In genomic region chr12:8897140-8897539, GRCm38 (mm10) we compare ENCODE assay signal across 17 mouse cellular contexts. TPM values are rescaled to one million over a fixed set of nuclear protein-coding genes. Genes with fewer than 3 reads are reported as not detected.
A peak's percentile ranks its signal among the peaks of the same experiment; 100 is the strongest.
DNase-seq lines count a peak whose midpoint lies in the region; ATAC-seq and TF ChIP-seq lines count a peak whose summit lies in the region.
"Had no signal": no experiment of that assay in that cellular context is flagged by ENCODE, and none has a peak within 500 bp of the region (broad histone marks: within the 10 kb centered on the region; RNA-seq: fewer than 3 reads in every experiment).

No protein-coding gene starts in this region.

- peak; percentile 55 for ATAC-seq in heart, embryonic 11.5 days (replicated peaks; ENCODE audit: insufficient number of reproducible peaks, low FRiP score, low TSS enrichment)
- ATAC-seq in lung, postnatal 0 days: peak; percentile 23; the same call in 1 of the 2 replicates
- no peak for ATAC-seq in embryonic facial prominence, embryonic 13.5 days (ENCODE audit: insufficient number of reproducible peaks, insufficient read depth, low FRiP score, low TSS enrichment, low read depth)
- ATAC-seq in limb, embryonic 14.5 days (ENCODE audit: low FRiP score, low read depth): 0 out of 2 replicates have a peak, but pooled peaks have one; percentile 36
- ATAC-seq: hindbrain, postnatal 0 days; liver, postnatal 0 days; midbrain, embryonic 15.5 days had no signal

- no peak for TF ChIP-seq CTCF in lung, postnatal 0 days (IDR thresholded peaks at IDR 0.05)

- H3K4me2 ChIP-seq in heart, embryonic 11.5 days: peak overlapping the region; percentile 14; the same call in 1 of the 2 replicates
- no peak overlapping the region for H3K4me2 ChIP-seq in lung, postnatal 0 days (replicated peaks; ENCODE audit: low read depth, low read length)
- no peak overlapping the region for H3K4me2 ChIP-seq in embryonic facial prominence, embryonic 13.5 days
- H3K4me2 ChIP-seq in limb, embryonic 14.5 days (replicated peaks; ENCODE audit: low read depth, low read length, severe bottlenecking): no peak overlapping the region
- H3K4me2 ChIP-seq: midbrain, embryonic 15.5 days had no signal

- TF ChIP-seq EP300 in lung, postnatal 0 days (IDR thresholded peaks at IDR 0.05): no peak

- H3K36me3 ChIP-seq in heart, embryonic 11.5 days (ENCODE audit: control insufficient read depth, insufficient read depth, low read length): no peaks in the 10 kb centered on the region
- H3K36me3 ChIP-seq in lung, postnatal 0 days (ENCODE audit: insufficient read depth, low read length): no peaks in the 10 kb centered on the region
- H3K36me3 ChIP-seq in embryonic facial prominence, embryonic 13.5 days: no peaks in the 10 kb centered on the region
- H3K36me3 ChIP-seq in limb, embryonic 14.5 days (ENCODE audit: control insufficient read depth, insufficient read depth, low read length): no peaks in the 10 kb centered on the region
- H3K36me3 ChIP-seq in midbrain, embryonic 10.5 days: no peaks in the 10 kb centered on the region
- H3K36me3 ChIP-seq: G1E; midbrain, embryonic 15.5 days had no signal

- H3K4me1 ChIP-seq in heart, embryonic 11.5 days (ENCODE audit: control insufficient read depth, insufficient read depth, low read length): peaks cover 27% of the 10 kb centered on the region
- H3K4me1 ChIP-seq in lung, postnatal 0 days (ENCODE audit: insufficient read depth, low read depth, low read length): peaks cover 12% of the 10 kb centered on the region; the same call in 1 of the 2 replicates
- peaks cover 37% of the 10 kb centered on the region for H3K4me1 ChIP-seq in embryonic facial prominence, embryonic 13.5 days
- H3K4me1 ChIP-seq in limb, embryonic 14.5 days (ENCODE audit: control insufficient read depth, insufficient read depth, low read length): peaks cover 25% of the 10 kb centered on the region
- peaks cover 48% of the 10 kb centered on the region for H3K4me1 ChIP-seq in midbrain, embryonic 10.5 days
- H3K4me1 ChIP-seq: midbrain, embryonic 15.5 days had no signal

- 40% methylated on average over 7 of the region's 7 CpGs for WGBS in heart, embryonic 11.5 days (ENCODE audit: insufficient replicate concordance)
- 47% methylated on average over 7 of the region's 7 CpGs for whole genome bisulfite sequencing in lung, postnatal 0 days
- WGBS in embryonic facial prominence, embryonic 13.5 days: 6% methylated on average over 7 of the region's 7 CpGs
- WGBS in limb, embryonic 14.5 days: 6% methylated on average over 7 of the region's 7 CpGs
- 77% methylated on average over 7 of the region's 7 CpGs for WGBS in midbrain, embryonic 10.5 days

- DNase-seq in heart, adult 9 months (ENCODE audit: low spot score in 2 of 2): no peak
- DNase-seq in lung, postnatal 0 days (ENCODE audit: low spot score): no peak
- DNase-seq in lung, postnatal 36 days: no peak
- DNase-seq in limb, embryonic 14.5 days (ENCODE audit: low spot score): peak; percentile 56
- no peak for DNase-seq in right cerebral cortex, postnatal 14 days
- no peak for DNase-seq in midbrain, embryonic 10.5 days (ENCODE audit: low spot score)
- DNase-seq: adrenal gland, postnatal 10 days; cerebellum, adult 18-20 months; left cerebral cortex, postnatal 4 days; liver, postnatal 0 days; right cerebral cortex, postnatal 25 days had no signal

- H3K27me3 ChIP-seq in heart, embryonic 11.5 days (ENCODE audit: control insufficient read depth, insufficient read depth, low read length): no peaks in the 10 kb centered on the region
- no peaks in the 10 kb centered on the region for H3K27me3 ChIP-seq in lung, postnatal 0 days (replicated peaks; ENCODE audit: insufficient read depth, low read length)
- H3K27me3 ChIP-seq in embryonic facial prominence, embryonic 13.5 days: no peaks in the 10 kb centered on the region
- no peaks in the 10 kb centered on the region for H3K27me3 ChIP-seq in limb, embryonic 14.5 days (ENCODE audit: control insufficient read depth, insufficient read depth, low read length)
- no peaks in the 10 kb centered on the region for H3K27me3 ChIP-seq in midbrain, embryonic 10.5 days (ENCODE audit: low read depth, poor library complexity, severe bottlenecking)
- H3K27me3 ChIP-seq: midbrain, embryonic 15.5 days had no signal

- H3K9ac ChIP-seq in heart, embryonic 11.5 days (ENCODE audit: low read depth, low read length): 0 out of 2 replicates have a peak overlapping the region, but pooled peaks have one; percentile 43
- H3K9ac ChIP-seq in lung, postnatal 0 days (replicated peaks; ENCODE audit: low read depth): no peak overlapping the region
- H3K9ac ChIP-seq in embryonic facial prominence, embryonic 13.5 days: 0 out of 2 replicates have a peak overlapping the region, but pooled peaks have one; percentile 16
- H3K9ac ChIP-seq in limb, embryonic 14.5 days (ENCODE audit: low read depth, low read length, severe bottlenecking): no peak overlapping the region
- H3K9ac ChIP-seq: liver, postnatal 0 days; midbrain, embryonic 15.5 days had no signal

- no peak overlapping the region for H3K4me3 ChIP-seq in heart, embryonic 11.5 days (ENCODE audit: low read depth, low read length)
- H3K4me3 ChIP-seq in lung, postnatal 0 days (ENCODE audit: low read depth, low read length): no peak overlapping the region
- H3K4me3 ChIP-seq in embryonic facial prominence, embryonic 13.5 days: no peak overlapping the region
- no peak overlapping the region for H3K4me3 ChIP-seq in limb, embryonic 14.5 days (replicated peaks; ENCODE audit: low read length)
- H3K4me3 ChIP-seq in midbrain, embryonic 10.5 days: no peak overlapping the region
- H3K4me3 ChIP-seq: midbrain, embryonic 15.5 days had no signal

- H3K27ac ChIP-seq in heart, embryonic 11.5 days (ENCODE audit: low read depth, low read length): peak overlapping the region; percentile 66
- no peak overlapping the region for H3K27ac ChIP-seq in lung, postnatal 0 days (ENCODE audit: low read length)
- peak overlapping the region; percentile 23; the same call in 1 of the 2 replicates for H3K27ac ChIP-seq in embryonic facial prominence, embryonic 13.5 days
- H3K27ac ChIP-seq in limb, embryonic 14.5 days (replicated peaks; ENCODE audit: low read depth, low read length): peak overlapping the region; percentile 44; the same call in 1 of the 2 replicates
- H3K27ac ChIP-seq in midbrain, embryonic 10.5 days (replicated peaks): no peak overlapping the region
- H3K27ac ChIP-seq: hindbrain, postnatal 0 days; midbrain, embryonic 15.5 days had no signal

- H3K9me3 ChIP-seq in heart, embryonic 11.5 days (replicated peaks; ENCODE audit: control insufficient read depth, low read length): no peaks in the 10 kb centered on the region
- no peaks in the 10 kb centered on the region for H3K9me3 ChIP-seq in lung, postnatal 0 days (ENCODE audit: low read length)
- no peaks in the 10 kb centered on the region for H3K9me3 ChIP-seq in embryonic facial prominence, embryonic 13.5 days
- H3K9me3 ChIP-seq in limb, embryonic 14.5 days (ENCODE audit: control insufficient read depth, low read length): no peaks in the 10 kb centered on the region
- H3K9me3 ChIP-seq in midbrain, embryonic 10.5 days (replicated peaks): no peaks in the 10 kb centered on the region
- H3K9me3 ChIP-seq: G1E; midbrain, embryonic 15.5 days had no signal

- TF ChIP-seq POLR2A in limb, embryonic 14.5 days (IDR thresholded peaks at IDR 0.05; ENCODE audit: borderline replicate concordance, extremely low read depth, insufficient read depth, insufficient read length): no peak

RNA-seq across cellular contexts. Expression of gene Laptm4a, which starts 24.3 kb away (rescaled TPM):
- polyA plus RNA-seq in heart, embryonic 11.5 days (2014; fragmentation: Nextera tagmentation; extraction: Ambion mirVana): 125 and 268 TPM in 2 replicates
- polyA plus RNA-seq in lung, postnatal 0 days (2015; fragmentation: Nextera tagmentation; extraction: Ambion mirVana): 467 and 484 TPM in 2 replicates
- polyA plus RNA-seq in embryonic facial prominence, embryonic 13.5 days (2015; fragmentation: Nextera tagmentation; extraction: Ambion mirVana): 384 and 457 TPM in 2 replicates
- 619 and 677 TPM in 2 replicates for polyA plus RNA-seq in limb, embryonic 14.5 days (2012; rRNA removed)
- polyA plus RNA-seq in limb, embryonic 14.5 days (2014; fragmentation: Nextera tagmentation; extraction: Ambion mirVana): 358 and 364 TPM in 2 replicates
- polyA plus RNA-seq in midbrain, embryonic 10.5 days (2016; fragmentation: Nextera tagmentation; extraction: Ambion mirVana): 144 and 174 TPM in 2 replicates

RNA-seq across cellular contexts. Expression of gene Matn3, which starts 50.6 kb away (rescaled TPM):
- 0.67 and 1.3 TPM in 2 replicates for polyA plus RNA-seq in heart, embryonic 11.5 days (2014; fragmentation: Nextera tagmentation; extraction: Ambion mirVana)
- 0.33 and 0.52 TPM in 2 replicates for polyA plus RNA-seq in lung, postnatal 0 days (2015; fragmentation: Nextera tagmentation; extraction: Ambion mirVana)
- 7.8 and 11.7 TPM in 2 replicates for polyA plus RNA-seq in embryonic facial prominence, embryonic 13.5 days (2015; fragmentation: Nextera tagmentation; extraction: Ambion mirVana)
- polyA plus RNA-seq in limb, embryonic 14.5 days (2012; rRNA removed): 75.9 and 93.4 TPM in 2 replicates
- 30.3 and 34.3 TPM in 2 replicates for polyA plus RNA-seq in limb, embryonic 14.5 days (2014; fragmentation: Nextera tagmentation; extraction: Ambion mirVana)
- polyA plus RNA-seq in midbrain, embryonic 10.5 days (2016; fragmentation: Nextera tagmentation; extraction: Ambion mirVana): 2.7 and 4.7 TPM in 2 replicates
- polyA plus RNA-seq: G1E; gonadal fat pad, adult 2 months; liver, postnatal 0 days had no signal

Comparison
In these comparisons a context has a peak if more than half of its experiments do, and no peak if none do; other contexts are left out.
1. H3K27ac ChIP-seq: peak in heart, embryonic 11.5 days (single experiment), embryonic facial prominence, embryonic 13.5 days (single experiment) and limb, embryonic 14.5 days (single experiment); none in lung, postnatal 0 days (single experiment) and midbrain, embryonic 10.5 days (single experiment).
2. H3K9ac ChIP-seq: peak in heart, embryonic 11.5 days (single experiment) and embryonic facial prominence, embryonic 13.5 days (single experiment); none in lung, postnatal 0 days (single experiment) and limb, embryonic 14.5 days (single experiment).